Mouse (Mus musculus) CD4-positive helper T cell, adult 2 months (primary cell): ENCODE results near the gene Olfr725.

Source experiments
- DNase-seq: peaks from one replicate; pipeline ENCODE4 v3.0.0-alpha.2; 2012; ENCODE audit warnings: low read depth, missing footprints, low spot score

The Olfr725 gene

DNA sequence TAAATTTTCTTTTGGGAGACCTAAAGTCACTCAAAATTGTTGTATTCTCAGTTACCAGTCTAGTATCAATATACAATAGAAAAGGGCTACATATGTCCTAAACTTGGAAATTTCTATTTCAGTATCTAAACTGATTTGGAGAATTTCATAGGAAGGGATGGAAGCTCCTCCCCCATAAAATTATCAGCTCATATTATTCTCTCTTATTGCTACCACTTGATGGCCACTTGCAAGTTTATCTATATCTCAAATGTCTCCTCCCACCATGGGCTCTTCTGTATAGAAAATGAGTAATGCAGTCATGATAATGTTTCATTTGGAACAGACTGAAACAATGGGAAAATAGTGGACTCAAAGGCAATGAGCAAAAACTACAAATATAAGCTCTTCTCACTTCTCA is at the start of gene Olfr725:
Gene Olfr725, minus strand, starts transcription at position 101 of the 400 bp plus-strand sequence.
- DNase-seq: no peak

DNA sequence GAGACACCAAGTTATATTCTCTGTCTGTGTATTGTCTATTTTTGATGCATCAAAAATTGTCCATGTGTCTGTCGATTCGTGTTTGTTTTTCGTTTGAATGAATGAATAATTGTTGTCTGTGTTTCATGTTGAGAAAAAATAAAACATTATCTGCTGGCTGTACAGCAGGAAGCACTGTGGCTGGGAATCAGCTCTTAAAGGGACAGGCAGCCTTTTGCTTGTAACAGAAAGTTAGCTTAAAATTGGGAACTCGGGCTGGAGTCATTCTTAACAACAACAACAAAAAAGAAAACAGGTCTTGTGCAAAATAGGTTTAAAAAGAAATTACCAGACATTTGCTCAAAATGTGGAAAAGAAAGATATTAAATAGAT is 22.5 kb upstream of the Olfr725 start:
- no peak for DNase-seq

DNA sequence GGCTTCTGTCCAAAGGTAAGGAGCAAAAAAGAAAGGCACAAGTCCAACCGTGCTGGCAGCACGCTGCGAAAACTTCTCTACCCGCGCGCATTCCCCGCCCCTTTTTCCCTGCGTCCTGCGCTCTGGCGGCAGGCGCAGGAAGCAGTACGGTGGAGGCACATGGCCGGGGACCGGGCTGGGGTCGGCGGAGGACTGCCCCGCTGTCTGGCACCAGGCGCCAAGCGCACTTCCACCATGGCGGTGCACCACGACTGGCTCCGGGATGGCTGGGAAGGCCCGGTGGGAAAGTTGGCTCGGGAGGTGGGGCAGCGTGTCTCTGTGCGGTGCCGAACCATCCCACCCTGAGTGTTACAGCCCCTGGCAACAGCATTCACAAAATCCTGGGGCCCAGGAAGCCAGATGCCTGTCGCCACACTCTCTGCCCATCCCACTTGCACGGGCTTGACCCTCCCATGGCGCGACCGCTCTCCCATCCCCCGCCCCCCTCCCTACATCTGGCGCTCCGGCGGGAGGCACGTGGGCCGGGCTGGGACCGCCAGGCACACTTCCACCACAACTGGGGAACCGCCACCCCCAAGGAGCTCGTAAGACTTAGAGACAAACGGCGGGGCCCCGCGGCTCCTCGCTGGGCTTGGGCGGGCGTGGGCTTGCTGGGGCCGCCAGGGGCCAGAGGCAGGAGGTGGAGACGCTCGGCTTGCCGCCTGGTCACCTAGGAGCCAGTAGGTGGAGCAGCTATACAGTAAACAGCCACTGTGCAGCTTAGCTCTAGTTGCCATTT is 22.0 kb upstream of the Olfr725 start:
- peak; percentile 3 for DNase-seq

DNA sequence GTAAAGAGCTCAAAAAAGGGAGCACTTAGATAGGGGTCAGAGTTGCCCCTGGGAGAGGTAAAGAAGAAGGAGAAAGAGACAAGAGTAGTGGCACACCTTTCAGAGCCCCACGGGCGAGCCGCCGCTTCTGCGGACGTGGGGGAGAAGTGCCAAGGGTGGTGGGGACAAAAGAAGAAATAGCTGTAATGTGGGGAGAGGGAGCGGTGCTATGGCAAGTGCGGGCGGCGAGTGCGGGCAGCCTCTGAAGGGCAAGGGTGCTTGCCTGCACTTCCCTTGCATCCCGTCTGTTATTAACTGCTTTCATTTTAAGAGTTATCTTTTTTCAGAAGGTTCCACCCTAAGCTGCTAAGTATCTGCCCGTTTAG is 21.4 kb upstream of the Olfr725 start:
- DNase-seq: no peak

DNA sequence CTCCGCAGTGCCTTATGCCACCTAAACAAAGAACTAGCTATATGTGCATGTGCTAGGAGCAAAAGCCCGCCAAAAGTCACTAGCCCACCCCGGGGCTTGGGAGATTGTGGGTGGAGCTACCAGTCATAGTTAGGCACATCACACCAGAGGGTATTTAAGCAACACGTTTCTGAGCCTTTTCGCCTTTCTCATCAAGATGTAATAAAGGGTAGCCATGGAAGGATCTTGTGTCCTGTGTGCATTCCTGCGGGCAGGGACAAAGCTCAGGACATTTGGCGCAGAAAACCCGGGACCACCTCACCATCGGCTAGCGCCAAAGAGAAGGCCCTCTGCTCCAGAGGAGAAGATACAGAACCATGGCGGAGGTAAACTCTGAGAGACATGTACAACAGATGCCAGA is 21.0 kb upstream of the Olfr725 start:
- DNase-seq: no peak

DNA sequence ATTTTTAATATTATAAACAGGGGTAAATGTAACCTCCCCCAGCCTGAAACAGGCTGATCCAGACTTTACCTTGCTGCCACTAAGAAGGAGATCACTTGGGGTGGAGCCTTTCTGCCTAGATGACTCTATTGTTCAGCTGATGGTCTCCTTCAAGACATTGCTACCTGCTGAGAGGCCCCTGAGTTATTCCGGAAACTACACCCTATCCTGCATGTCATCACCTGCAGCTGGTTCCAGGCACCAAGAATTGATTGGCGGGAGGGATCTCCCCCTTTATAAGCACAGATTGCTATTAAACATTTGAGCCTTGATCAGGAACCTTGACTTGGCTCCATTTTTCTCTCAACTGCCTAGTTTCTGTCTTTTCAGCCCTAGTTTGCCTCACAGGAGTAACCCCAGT is 8.1 kb downstream of the Olfr725 start:
- DNase-seq: no peak

DNA sequence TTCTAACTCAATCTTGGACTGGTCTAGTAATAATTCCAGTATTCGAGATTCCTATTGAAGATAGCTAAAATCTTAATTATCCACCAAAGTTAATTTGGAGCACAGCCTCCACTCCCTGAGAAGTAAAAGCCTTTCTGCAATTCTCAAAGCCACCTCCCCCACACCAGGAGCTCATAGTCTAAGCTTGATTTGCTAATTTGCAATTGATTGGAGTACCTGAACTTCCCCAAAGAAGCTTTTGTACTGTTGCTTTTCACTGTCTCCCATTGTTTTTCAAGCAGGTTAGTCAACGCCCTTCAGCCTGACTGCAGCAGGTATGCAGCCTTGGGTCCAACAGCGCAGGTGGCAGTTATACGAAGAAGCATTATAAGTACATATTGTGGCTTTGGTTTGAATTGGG is 8.8 kb downstream of the Olfr725 start:
- no peak for DNase-seq

DNA sequence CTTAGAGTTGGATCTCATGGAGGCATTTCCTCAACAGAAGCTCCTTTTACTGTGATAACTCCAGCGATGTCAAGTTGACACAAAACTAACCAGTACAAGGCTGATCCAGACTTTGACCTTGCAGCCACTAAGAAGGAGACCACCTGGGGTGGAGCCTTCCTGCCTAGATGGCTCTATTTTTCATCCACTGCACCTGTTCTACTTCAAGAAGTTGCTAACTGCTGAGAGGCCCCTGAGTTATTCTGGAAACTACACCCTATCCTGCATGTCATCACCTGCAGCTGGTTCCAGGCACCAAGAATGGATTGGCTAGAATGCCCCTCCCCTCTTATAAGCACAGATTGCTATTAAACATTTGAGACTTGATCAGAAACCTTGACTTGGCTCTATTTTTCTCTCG is 13.8 kb downstream of the Olfr725 start:
- no peak for DNase-seq
